Mouse (Mus musculus) brain, embryonic 14.5 days (tissue): Measurements from ENCODE around the gene Pck1. TPM values are rescaled to one million over a fixed set of nuclear protein-coding genes. Genes with fewer than 3 reads are reported as not detected.
"Not testable (repeated sequence)": the region's sequence is repeated elsewhere in the genome, so short reads cannot be mapped to it uniquely, and the experiment has no call there.

ENCODE experiments used
- DNase-seq: peaks from one replicate; pipeline ENCODE4 v3.0.0-alpha.2; 2011; ENCODE audit warnings: low read depth
- CTCF ChIP-seq: fragments of 200-500 bp; IDR thresholded peaks from 2 replicates; pipeline ENCODE4 v1.5.1; 2012; ENCODE audit warnings: inconsistent platforms, mild to moderate bottlenecking, moderate library complexity, borderline replicate concordance; ENCODE audit not compliant: insufficient read depth, insufficient read length; ENCODE audit errors: extremely low read depth
- POLR2A ChIP-seq: fragments of 200-500 bp; IDR thresholded peaks from 2 replicates; pipeline ENCODE4 v1.6.1; 2012; ENCODE audit warnings: mild to moderate bottlenecking, inconsistent platforms, borderline replicate concordance; ENCODE audit not compliant: poor library complexity, insufficient read depth, insufficient read length, severe bottlenecking; ENCODE audit errors: extremely low read depth
- polyA plus RNA-seq: library from polyadenylated mRNA; depleted of rRNA; stranded (reverse); fragments of >200 nt; gene quantifications from 2 replicates; pipeline ENCODE4 v1.2.3, GENCODE M21; 2012; rRNA removed

Gene Pck1
- not detected in 2 replicates for polyA plus RNA-seq

DNA sequence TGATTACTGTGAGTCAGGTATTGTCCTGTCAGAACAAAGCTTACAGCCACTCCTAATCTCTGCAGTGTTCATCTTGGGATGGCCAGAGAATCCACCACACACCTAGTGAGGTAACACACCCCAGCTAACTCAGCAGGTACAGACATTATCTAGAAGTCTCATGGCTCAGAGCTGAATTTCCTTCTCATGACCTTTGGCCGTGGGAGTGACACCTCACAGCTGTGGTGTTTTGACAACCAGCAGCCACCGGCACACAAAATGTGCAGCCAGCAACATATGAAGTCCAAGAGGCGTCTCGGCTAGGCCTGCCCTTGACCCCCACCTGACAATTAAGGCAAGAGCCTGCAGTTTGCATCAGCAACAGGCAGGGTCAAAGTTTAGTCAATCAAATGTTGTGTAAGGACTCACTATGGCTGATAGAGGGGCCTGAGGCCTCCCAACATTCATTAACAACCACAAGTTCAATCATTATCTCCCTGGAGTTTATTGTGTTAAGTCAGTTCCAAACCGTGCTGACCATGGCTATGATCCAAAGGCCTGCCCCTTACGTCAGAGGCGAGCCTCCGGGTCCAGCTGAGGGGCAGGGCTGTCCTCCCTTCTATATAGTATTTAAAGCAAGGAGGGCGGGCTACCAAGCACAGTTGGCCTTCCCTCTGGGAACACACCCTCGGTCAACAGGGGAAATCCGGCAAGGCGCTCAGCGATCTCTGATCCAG lies at the start of gene Pck1:
Pck1 (plus strand) TSS at position 613 of the 716 bp plus-strand sequence.
- no peak for TF ChIP-seq CTCF
- no peak for TF ChIP-seq POLR2A
- DNase-seq, result no peak

DNA sequence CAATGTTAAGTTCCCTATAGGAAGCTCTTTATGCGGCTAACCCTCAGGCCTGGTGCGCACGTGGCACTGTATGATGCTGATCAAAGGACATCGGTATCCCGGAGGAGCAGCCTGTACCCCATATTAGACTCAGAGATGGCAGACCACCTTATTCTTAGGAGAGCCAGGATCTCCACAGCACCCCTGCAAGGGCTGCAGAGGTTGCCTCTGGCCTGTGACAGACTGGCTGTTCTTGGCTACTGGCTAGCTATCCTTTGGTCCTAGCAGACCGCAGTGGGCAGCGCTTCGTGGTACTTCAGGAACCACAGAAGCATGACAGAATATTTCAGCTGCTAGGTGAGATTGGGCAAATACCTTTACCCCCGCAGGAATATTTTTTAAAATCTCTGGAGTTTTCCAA lies 46.4 kb upstream of the Pck1 start:
- no peak for DNase-seq
- TF ChIP-seq POLR2A, result no peak
- TF ChIP-seq CTCF, result no peak

DNA sequence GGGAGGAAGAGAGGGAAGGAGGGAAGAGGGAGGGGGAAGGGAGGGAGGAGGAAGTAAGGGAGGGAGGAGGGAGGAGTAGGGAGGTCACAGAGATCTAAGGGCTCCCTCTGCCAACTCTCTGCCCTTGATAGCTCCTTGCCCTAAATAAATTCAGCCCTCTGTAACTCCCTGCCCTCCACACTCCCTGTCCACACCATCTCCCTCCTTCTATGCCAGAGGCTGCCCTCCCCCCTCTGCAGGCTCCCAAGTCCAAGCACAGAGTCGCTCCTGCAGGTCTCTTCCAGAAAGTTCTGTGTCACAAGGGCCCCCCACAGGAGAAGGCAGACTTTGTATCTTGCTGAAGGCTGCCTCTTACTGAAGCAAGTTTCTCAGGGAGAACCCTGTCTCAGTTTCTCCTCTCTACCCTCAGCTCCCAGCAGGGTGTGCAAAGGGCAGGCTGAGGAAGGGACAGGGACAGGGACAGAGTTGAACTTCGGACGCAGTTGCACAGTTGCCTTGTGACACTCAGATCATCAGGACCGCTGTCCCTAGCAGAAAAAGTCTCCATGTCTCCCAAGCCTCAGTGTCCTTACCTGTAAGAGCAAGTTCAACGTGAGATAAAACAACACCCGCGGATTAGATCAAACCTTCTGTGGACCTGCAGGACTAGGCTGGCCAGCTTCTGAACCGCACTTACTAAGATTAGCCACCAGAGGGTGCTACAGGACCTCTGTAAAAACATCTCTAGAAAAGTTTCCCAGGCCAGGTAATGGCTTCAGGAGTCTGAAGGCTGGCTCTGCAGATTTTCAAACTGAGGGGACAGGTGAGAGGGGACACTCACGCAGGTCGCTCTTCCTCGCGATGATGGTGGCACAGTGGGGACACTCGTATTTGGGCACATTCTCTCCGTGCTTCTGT lies 45.7 kb upstream of the Pck1 start:
- DNase-seq, result peak; percentile 79
- peak; percentile 80; the same call in 1 of the 2 replicates for TF ChIP-seq CTCF
- no peak for TF ChIP-seq POLR2A

DNA sequence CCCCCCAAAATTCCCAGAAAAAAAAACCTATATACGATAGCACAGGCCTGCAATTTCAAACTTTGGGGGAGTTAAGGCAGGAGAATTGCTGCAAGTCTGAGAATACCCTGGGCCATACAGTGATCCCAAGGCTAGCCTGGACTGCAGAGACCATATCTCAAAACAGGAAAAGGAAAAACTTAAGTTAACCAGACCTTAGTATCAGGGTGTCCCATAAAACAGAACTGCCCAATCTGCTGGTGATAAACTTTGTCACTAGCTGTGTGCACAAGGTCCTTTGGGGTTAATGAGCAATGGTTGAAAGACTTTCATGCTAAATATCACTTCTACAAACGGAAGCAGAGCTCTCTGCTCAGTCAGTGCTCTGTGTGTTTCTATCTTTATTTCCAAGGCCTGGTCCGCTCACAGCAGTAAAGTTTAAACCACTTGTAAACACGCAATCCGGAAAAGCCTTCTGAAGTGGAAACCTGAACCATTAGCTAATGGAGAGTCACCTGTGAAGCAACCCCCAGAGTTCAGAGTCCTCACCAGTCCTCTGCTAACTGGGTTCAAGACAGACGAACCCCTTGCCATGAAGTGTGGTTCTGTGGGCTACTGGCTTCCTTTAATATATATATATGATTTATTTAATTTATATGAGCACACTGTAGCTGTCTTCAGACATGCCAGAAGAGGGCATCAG lies 44.2 kb upstream of the Pck1 start:
- no peak for TF ChIP-seq POLR2A
- no peak for TF ChIP-seq CTCF
- no peak for DNase-seq

GRCm38 (mm10) chr2:173109510-173109909 lies 43.3 kb upstream of the Pck1 start:
- DNase-seq, result no peak
- TF ChIP-seq CTCF (no peak), POLR2A (no peak)

DNA sequence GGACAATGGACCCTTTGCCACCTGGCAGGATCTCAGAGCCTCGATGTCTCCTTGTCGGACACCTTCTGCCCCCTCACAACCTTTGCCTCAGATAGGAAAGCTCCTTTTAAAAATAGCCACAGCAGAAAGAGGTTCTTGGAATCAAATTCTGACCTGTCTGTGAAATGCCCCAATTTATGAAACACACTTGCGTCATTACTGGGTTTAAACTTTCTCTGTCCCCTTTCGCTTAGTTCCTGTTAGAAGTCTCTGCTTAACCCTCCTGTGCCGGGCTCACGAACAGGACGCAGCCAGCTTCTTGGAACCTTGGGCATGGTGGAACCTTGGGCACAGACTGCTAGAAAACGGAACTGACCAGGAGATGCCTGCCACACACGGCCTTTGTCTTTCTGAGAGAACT lies 42.3 kb upstream of the Pck1 start:
- DNase-seq, result no peak
- TF ChIP-seq POLR2A (no peak), CTCF (no peak)

DNA sequence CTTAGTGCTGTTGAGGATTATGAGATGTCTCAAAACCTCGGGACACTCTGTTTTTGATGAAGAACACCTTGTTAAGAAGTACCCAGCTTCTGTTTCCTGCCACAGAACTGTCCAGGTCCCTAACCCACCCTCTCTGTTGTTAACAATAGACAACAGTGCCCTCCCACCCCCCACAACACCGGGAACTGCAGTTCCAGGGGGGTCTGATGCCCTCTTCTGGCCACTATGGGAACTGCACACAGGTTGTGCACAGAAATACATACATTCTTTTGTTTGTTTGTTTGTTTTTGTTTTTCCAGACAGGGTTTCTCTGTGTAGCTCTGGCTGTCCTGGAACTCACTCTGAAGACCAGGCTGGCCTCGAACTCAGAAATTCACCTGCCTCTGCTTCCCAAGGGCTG lies 39.1 kb upstream of the Pck1 start:
- not testable (repeated sequence) for DNase-seq
- TF ChIP-seq CTCF, result peak; percentile 33; the same call in 1 of the 2 replicates

- no peak for DNase-seq
- TF ChIP-seq POLR2A, result no peak
These were observed 33.6 kb upstream of the Pck1 start, which contains the start of gene Ctcfl for GRCm38 (mm10) chr2:173119023-173119944. Gene Ctcfl (minus strand): TSS chr2:173119525.

DNA sequence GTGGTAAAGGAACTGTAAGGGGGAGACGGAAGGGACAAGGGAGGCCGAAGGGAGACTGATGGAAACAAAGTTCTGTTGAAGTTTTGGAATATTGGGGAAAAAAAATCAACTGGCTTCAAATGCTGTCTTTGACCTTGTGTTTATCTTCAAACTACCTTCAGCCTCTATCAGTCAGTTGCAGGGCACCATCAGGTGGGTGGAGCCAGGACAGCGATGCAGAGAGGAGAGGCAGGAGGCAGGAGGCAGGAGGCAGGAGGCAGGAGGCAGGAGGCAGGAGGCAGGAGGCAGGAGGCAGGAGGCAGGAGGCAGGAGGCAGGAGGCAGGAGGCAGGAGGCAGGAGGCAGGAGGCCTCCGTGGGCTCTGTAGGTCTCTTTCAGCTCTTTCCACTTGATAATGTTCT lies 32.7 kb upstream of the Pck1 start:
- DNase-seq, result not testable (repeated sequence)

DNA sequence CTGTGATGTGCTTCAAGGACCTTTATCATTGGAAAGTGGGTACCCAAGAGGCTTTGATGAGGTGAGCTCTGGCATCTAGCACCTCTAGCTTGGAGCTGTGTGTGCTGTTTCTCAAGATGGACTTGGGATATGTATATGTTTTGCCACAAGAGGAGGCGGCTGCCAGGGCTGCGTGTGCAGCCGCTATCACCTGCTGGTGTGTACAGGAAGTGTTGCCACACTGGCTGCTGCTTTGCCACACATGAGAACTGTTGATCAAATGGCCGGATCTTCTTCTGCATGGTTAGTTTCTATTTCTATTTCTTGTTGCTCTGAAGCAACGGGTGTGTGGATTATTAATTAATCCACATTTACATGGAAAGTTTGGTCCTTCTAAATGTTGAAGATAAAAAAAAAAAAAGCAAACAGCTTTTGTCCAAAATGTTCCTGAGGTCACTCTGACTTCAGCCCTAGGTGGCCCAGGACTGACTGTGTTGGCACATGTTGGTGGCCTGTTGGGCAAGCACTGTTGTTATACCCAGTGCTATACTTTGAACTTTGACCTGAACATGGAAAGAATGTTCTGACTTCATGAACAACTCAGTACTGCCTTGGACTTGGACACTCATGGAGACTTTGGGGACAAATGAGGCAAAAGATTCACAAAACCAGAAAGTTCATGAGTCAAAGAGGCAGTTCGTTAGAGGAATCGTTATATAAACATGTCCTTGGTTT lies 28.7 kb upstream of the Pck1 start:
- no peak for DNase-seq
- TF ChIP-seq CTCF (no peak), POLR2A (no peak)

GRCm38 (mm10) chr2:173126386-173126785 lies 26.5 kb upstream of the Pck1 start:
- TF ChIP-seq POLR2A, result no peak
- no peak for TF ChIP-seq CTCF
- no peak for DNase-seq

- no peak for TF ChIP-seq POLR2A
- TF ChIP-seq CTCF, result no peak
- no peak for DNase-seq
These were observed 23.7 kb upstream of the Pck1 start for GRCm38 (mm10) chr2:173129111-173129510.
